Mouse (Mus musculus) bone marrow macrophage, adult 2 months (primary cell): ENCODE measurements around the gene Bace2.

Experiments used
- CTCF ChIP-seq: IDR thresholded peaks from 2 replicates; pipeline ENCODE4 v1.5.1; 2012; ENCODE audit warnings: low read depth, mild to moderate bottlenecking, low read length, moderate library complexity
- POLR2A ChIP-seq: IDR thresholded peaks from 2 replicates; pipeline ENCODE4 v1.6.1; 2012; ENCODE audit warnings: mild to moderate bottlenecking, low read depth, low read length, borderline replicate concordance

DNA sequence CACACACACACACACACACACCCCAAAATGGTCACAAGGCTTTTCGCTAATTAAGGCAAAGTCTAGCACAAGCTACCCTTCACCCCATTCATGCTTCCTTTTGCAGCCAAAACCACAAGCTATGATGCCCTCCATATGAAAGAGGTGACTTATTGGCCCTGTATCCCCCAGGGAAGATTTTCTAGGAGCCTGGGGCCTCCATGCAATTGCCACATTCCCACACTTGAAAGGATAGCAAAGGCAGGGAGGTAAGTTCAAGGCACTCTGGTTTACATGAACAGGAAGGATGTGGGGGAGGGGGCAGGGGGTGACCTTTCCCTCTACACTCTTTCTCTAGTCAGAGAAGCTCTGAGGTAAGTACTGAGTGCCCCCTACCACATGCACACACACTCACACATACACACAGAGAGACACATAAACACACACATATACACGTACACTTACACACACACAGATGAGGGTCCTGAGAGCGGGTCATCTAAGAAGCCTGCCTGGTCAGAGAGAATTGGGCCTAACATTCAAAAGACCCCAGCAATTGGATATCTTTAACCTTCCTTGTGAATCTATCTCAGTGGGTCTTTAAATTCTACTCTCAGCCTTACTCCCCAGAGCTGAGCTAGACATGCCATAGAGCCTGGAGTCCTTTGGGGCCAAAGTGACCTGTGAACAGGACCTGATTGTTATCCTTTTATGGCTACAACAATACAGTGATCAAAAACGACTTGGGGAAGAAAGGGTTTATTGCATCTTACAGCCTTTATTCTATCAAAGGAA is 46.6 kb upstream of the Bace2 start:
- TF ChIP-seq CTCF (no peak), POLR2A (no peak)
